Mouse (Mus musculus) heart, embryonic 10.5 days (tissue): ENCODE results near the gene Scn8a. TPM values are rescaled to one million over a fixed set of nuclear protein-coding genes. Genes with fewer than 3 reads are reported as not detected.

Source experiments
- DNase-seq: peaks from one replicate; pipeline ENCODE4 v3.0.0-alpha.2; 2017; ENCODE audit warnings: low spot score
- H3K27ac ChIP-seq: fragments of 300-500 bp; sonication (generic); 2 replicates; pipeline ENCODE4 v1.5.1; 2016; ENCODE audit warnings: mild to moderate bottlenecking
- H3K27me3 ChIP-seq: fragments of 300-500 bp; sonication (generic); 2 replicates; pipeline ENCODE4 v1.6.1; 2016; ENCODE audit warnings: mild to moderate bottlenecking; ENCODE audit not compliant: poor library complexity, insufficient read depth, severe bottlenecking
- H3K36me3 ChIP-seq: fragments of 300-500 bp; sonication (generic); 2 replicates; pipeline ENCODE4 v1.6.1; 2016; ENCODE audit warnings: mild to moderate bottlenecking, moderate library complexity
- H3K4me1 ChIP-seq: fragments of 300-500 bp; sonication (generic); 2 replicates; pipeline ENCODE4 v1.6.1; 2016; ENCODE audit warnings: mild to moderate bottlenecking
- H3K4me3 ChIP-seq: fragments of 300-500 bp; sonication (generic); 2 replicates; pipeline ENCODE4 v1.5.1; 2016; ENCODE audit warnings: mild to moderate bottlenecking, moderate library complexity
- H3K9me3 ChIP-seq: fragments of 300-500 bp; sonication (generic); 2 replicates; pipeline ENCODE4 v1.6.1; 2016; ENCODE audit warnings: mild to moderate bottlenecking, moderate library complexity
- WGBS: fragments of 180-500 bp; shearing (Covaris S2); methylation state at CpG from one replicate; pipeline ENCODE4 v1.1.7; 2016; 5-methylcytosine and 5-hydroxymethylcytosine counted together
- polyA plus RNA-seq: library from polyadenylated mRNA; unstranded; fragments of >200 nt; fragmentation: Nextera tagmentation; extraction: Ambion mirVana; gene quantifications from 2 replicates; pipeline ENCODE4 v1.2.1, GENCODE M21; 2016

Gene Scn8a
- polyA plus RNA-seq, 1 experiment from 2014 or later: 2.0 TPM

GRCm38 (mm10) chr15:101028960-101029359 lies 159.3 kb downstream of the Scn8a start:
- 68% methylated on average over 2 of the region's 2 CpGs for WGBS
- peaks cover 16% of the 10 kb centered on the region; the same call in 1 of the 2 replicates for H3K4me1 ChIP-seq
- H3K4me3 ChIP-seq: no peak overlapping the region
- no peak overlapping the region for H3K27ac ChIP-seq
- peaks cover 35% of the 10 kb centered on the region for H3K27me3 ChIP-seq
- H3K9me3 ChIP-seq: no peaks in the 10 kb centered on the region
- no peaks in the 10 kb centered on the region for H3K36me3 ChIP-seq
- no peak for DNase-seq

- H3K27ac ChIP-seq: no peak overlapping the region
- H3K36me3 ChIP-seq: no peaks in the 10 kb centered on the region
- no peaks in the 10 kb centered on the region for H3K9me3 ChIP-seq
- peaks cover 89% of the 10 kb centered on the region for H3K27me3 ChIP-seq
- H3K4me1 ChIP-seq: no peaks in the 10 kb centered on the region; the same call in none of the 2 replicates
- peak overlapping the region; percentile 42 for H3K4me3 ChIP-seq
- no peak for DNase-seq
- WGBS: 44% methylated on average over 17 of the region's 17 CpGs
Measured at GRCm38 (mm10) chr15:101039651-101040050, 170.0 kb downstream of the Scn8a start.

- Histone ChIP-seq H3K27me3 (peaks cover 94% of the 10 kb centered on the region), H3K4me3 (no peak overlapping the region), H3K27ac (no peak overlapping the region), H3K36me3 (no peaks in the 10 kb centered on the region), H3K9me3 (no peaks in the 10 kb centered on the region), H3K4me1 (peaks cover 12% of the 10 kb centered on the region)
- no peak for DNase-seq
- WGBS: 60% methylated on average over 6 of the region's 6 CpGs
Measured at GRCm38 (mm10) chr15:101041966-101042365, 172.3 kb downstream of the Scn8a start.

- no peaks in the 10 kb centered on the region for H3K36me3 ChIP-seq
- no peak for DNase-seq
- WGBS: 16% methylated on average over 6 of the region's 6 CpGs
- peaks cover 17% of the 10 kb centered on the region for H3K4me1 ChIP-seq
- H3K27ac ChIP-seq: no peak overlapping the region
- H3K27me3 ChIP-seq: peaks cover 95% of the 10 kb centered on the region
- no peaks in the 10 kb centered on the region for H3K9me3 ChIP-seq
- no peak overlapping the region for H3K4me3 ChIP-seq
Measured at GRCm38 (mm10) chr15:101042613-101043012, 173.0 kb downstream of the Scn8a start.

- H3K9me3 ChIP-seq: no peaks in the 10 kb centered on the region
- DNase-seq: no peak
- WGBS: 43% methylated on average over 6 of the region's 6 CpGs
- peaks cover 95% of the 10 kb centered on the region for H3K27me3 ChIP-seq
- no peak overlapping the region for H3K4me3 ChIP-seq
- no peaks in the 10 kb centered on the region for H3K36me3 ChIP-seq
- H3K27ac ChIP-seq: no peak overlapping the region
- H3K4me1 ChIP-seq: peaks cover 17% of the 10 kb centered on the region
Measured at GRCm38 (mm10) chr15:101044531-101044930, 174.9 kb downstream of the Scn8a start.

- Histone ChIP-seq H3K27ac (peak overlapping the region; percentile 56), H3K4me1 (peaks cover 17% of the 10 kb centered on the region), H3K36me3 (no peaks in the 10 kb centered on the region), H3K9me3 (no peaks in the 10 kb centered on the region), H3K27me3 (peaks cover 95% of the 10 kb centered on the region), H3K4me3 (peak overlapping the region; percentile 60)
- DNase-seq: no peak
- WGBS: 1% methylated on average over 43 of the region's 43 CpGs
Measured at GRCm38 (mm10) chr15:101046039-101046526, 176.4 kb downstream of the Scn8a start.

- no peak for DNase-seq
- WGBS: under 1% methylated on average over 75 of the region's 77 CpGs
- peak overlapping the region; percentile 60 for H3K4me3 ChIP-seq
- peaks cover 17% of the 10 kb centered on the region for H3K4me1 ChIP-seq
- peaks cover 95% of the 10 kb centered on the region for H3K27me3 ChIP-seq
- H3K36me3 ChIP-seq: no peaks in the 10 kb centered on the region
- H3K27ac ChIP-seq: peak overlapping the region; percentile 56
- H3K9me3 ChIP-seq: no peaks in the 10 kb centered on the region
Measured at GRCm38 (mm10) chr15:101046527-101047193, 177.0 kb downstream of the Scn8a start.

- peaks cover 17% of the 10 kb centered on the region for H3K4me1 ChIP-seq
- no peaks in the 10 kb centered on the region for H3K36me3 ChIP-seq
- H3K27ac ChIP-seq: peak within 1 kb of the TSS; percentile 56
- no peak for DNase-seq
- no peaks in the 10 kb centered on the region for H3K9me3 ChIP-seq
- H3K27me3 ChIP-seq: peaks cover 95% of the 10 kb centered on the region
- 2% methylated on average over 23 of the region's 23 CpGs for WGBS
- peak within 1 kb of the TSS; percentile 60 for H3K4me3 ChIP-seq
Measured at GRCm38 (mm10) chr15:101047194-101047555, 177.5 kb downstream of the Scn8a start, which contains the start of gene Gm47841. TSS of gene Gm47841 (minus strand) at chr15:101047397.

- H3K27me3 ChIP-seq: peaks cover 99% of the 10 kb centered on the region
- H3K4me3 ChIP-seq: no peak overlapping the region
- 52% methylated on average over 5 of the region's 5 CpGs for WGBS
- peaks cover 8% of the 10 kb centered on the region for H3K36me3 ChIP-seq
- H3K27ac ChIP-seq: no peak overlapping the region
- DNase-seq: no peak
- H3K9me3 ChIP-seq: no peaks in the 10 kb centered on the region
- peaks cover 28% of the 10 kb centered on the region for H3K4me1 ChIP-seq
Measured at GRCm38 (mm10) chr15:101048338-101048896, 178.8 kb downstream of the Scn8a start.

- Histone ChIP-seq H3K9me3 (no peaks in the 10 kb centered on the region), H3K36me3 (peaks cover 13% of the 10 kb centered on the region), H3K4me3 (no peak overlapping the region), H3K27me3 (peaks cover 98% of the 10 kb centered on the region), H3K4me1 (peaks cover 27% of the 10 kb centered on the region), H3K27ac (no peak overlapping the region)
- 69% methylated on average over 10 of the region's 10 CpGs for WGBS
- no peak for DNase-seq
Measured at GRCm38 (mm10) chr15:101051869-101052268, 182.2 kb downstream of the Scn8a start.

- Histone ChIP-seq H3K4me1 (peaks cover 21% of the 10 kb centered on the region), H3K4me3 (peak overlapping the region; percentile 61), H3K27me3 (peaks cover 94% of the 10 kb centered on the region), H3K9me3 (no peaks in the 10 kb centered on the region), H3K36me3 (peaks cover 13% of the 10 kb centered on the region), H3K27ac (peak overlapping the region; percentile 68)
- 18% methylated on average over 120 of the region's 120 CpGs for WGBS
- no peak for DNase-seq
Measured at GRCm38 (mm10) chr15:101052560-101053501, 183.2 kb downstream of the Scn8a start.

- DNase-seq: no peak
- Histone ChIP-seq H3K4me1 (peaks cover 21% of the 10 kb centered on the region), H3K27ac (peak overlapping the region; percentile 68; the same call in 1 of the 2 replicates)
Measured at GRCm38 (mm10) chr15:101053832-101054459, 184.3 kb downstream of the Scn8a start.

More at GRCm38 (mm10) chr15:101053832-101054459, 184.3 kb downstream of the Scn8a start:
- no peaks in the 10 kb centered on the region for H3K9me3 ChIP-seq
- H3K36me3 ChIP-seq: peaks cover 13% of the 10 kb centered on the region
- H3K4me3 ChIP-seq: peak overlapping the region; percentile 61
- H3K27me3 ChIP-seq: peaks cover 89% of the 10 kb centered on the region
- 14% methylated on average over 65 of the region's 65 CpGs for WGBS
